Mouse (Mus musculus) left cerebral cortex, adult 18-20 months (tissue): ENCODE measurements at regions not wholly inside any gene's neighbourhood (a gene's known extent, or its start where the extent isn't known, plus 50 kb on each side); places are given as distances from the start of the nearest gene placed in this dataset.

ENCODE experiments used
- DNase-seq, 2 experiments: peaks; one replicate each; pipeline ENCODE4 v3.0.0; 2021 to 2022; ENCODE audit warnings: low spot score in 2 of 2, mixed read lengths in 1 of 2

DNA sequence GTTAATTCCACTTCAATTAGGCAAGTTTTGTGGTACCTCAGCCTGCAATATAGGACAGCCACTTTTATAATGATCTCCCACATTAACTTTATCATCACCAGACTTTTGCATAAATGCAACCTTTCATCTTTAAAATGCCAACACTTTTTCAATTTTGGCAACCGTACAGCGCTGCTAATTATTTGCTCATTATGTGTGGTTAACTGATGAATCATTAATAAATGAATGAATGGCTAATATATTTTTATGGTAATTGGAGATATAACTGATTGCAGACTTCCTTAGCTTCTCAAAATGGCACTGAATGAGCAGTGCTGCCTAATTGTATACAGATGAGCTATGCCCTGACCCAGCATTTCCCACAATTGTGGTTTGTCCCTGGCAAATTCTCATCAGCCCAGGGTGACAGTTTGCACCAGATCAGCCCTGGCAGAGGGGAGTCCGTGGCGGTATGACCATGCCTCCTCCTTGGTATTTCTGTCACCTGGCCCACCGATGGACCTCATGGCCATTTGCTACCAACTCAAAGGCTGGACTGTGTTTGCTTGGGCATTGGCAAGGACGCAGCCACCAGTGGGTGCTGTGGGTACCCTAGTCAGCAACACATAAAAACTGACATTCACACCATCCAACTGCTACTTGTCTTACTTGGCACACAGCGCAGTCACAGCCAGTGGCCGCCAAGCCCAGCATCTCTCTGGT is 173.7 kb upstream of the Lmo4 start:
- DNase-seq: no peak

DNA sequence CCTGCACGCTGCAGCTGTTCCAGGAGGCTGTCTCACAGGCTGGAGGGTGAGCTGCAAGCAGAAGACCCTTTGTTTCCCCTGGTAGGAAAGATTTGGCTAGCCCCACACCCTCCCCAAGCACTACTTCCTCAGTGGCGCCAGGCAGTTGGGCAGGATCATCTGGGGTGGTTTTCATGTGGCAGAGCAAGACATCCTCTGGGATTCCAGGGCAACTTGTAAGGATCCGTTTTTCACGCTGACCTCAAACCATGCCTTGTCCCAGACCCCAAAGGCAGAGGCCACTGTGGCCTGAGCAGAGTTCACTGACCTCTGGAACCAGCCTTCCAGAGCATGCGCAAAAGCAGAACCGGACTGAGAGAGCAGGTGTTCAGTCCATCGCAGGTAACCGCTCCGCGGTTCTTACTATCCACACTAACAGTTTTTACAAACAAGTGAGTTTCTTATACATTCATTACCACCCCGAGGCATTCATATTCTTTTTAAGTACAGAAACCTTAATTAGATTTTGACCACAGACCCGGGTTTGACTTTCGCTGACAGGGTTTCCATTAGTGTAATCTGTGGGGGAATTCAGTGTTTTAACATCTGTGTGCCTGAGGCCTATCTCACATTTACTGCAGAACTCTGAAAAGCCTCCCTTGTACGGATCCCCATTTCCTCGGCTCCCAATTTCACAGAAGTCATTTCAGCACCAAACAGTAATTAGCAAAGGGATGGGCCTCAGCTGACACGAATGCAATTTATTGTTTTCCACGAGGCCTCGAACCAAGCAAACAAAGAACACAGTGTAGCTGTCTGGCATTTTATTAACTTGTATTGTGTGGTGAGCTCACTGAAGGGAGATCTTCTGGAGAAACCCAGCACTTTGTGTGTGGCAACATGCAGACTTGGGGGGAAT is 172.9 kb upstream of the Lmo4 start:
- DNase-seq: no peak

DNA sequence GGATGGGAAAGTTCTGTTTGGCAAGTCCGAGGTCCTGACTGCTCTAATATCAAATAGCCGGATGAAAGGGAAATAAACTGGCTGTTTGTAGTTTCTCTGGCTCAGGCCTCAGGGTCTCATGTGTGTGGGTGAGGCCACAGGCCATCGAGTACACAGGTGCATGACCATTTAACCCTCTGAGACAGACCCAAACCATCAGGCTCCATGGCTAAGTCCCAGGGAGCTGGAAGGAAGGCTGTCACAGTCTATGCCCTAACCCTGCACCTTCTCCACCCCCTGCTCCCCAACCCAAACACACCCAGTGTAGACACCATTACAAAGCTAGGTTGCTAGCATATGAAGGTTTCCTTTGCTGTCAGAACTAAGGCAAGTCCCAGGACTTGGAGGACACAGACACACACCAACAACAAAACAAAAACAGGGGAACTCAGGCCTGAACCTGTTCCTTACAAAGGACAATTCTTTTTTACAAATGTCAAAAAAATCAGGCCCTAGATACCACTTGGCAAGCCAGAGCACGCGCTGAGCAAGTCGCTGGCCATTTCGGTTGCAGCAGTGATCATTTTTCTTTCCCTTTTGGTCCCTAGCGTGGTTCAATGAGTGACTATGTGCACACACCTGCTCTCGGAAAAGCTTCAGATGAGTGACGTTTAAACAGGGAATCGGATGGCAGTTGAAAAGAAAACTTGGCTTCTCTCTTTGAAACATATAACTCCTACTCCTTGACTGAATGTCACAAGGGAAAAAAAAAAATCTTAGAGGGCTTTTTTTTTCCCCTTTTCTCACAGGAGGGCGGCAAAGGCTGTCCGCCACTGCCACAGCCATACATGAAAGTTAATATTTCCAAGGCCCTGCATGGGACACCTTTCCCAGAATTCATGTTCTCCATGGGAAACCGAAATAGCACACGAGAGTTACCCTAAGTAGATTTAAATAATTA is 171.7 kb upstream of the Lmo4 start:
- no peak for DNase-seq

DNA sequence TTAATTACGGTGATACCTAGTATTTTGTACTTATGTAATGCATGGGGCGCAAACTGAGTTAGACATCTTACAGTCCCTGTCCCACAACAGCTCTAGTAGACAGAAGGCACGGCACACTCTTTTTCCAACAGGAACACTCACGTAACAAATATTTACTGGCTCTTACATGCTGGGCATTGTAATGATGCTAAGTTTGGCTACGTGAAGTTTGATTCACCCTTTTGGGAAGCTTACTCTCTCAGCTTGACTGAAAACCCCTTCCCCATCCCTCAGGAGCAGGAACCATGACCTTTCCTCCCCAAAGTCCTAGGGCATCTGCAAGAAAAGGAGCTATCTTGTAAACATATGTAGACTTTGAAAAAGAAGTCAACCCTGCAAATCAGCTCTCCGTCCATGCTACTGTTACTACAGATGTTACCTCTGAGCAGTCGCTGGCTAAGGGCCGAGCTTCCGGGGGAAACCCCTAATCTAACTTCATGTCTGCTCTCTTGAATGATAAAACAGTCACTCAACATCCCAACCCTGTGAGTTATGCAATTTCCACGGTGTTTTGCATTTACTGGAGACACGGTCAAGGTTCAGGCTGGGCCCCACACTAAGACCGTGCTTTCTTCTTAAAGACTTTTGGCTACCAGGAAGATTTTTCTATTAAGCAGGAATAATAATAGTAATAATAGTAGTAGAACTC is 170.8 kb upstream of the Lmo4 start:
- no peak for DNase-seq

DNA sequence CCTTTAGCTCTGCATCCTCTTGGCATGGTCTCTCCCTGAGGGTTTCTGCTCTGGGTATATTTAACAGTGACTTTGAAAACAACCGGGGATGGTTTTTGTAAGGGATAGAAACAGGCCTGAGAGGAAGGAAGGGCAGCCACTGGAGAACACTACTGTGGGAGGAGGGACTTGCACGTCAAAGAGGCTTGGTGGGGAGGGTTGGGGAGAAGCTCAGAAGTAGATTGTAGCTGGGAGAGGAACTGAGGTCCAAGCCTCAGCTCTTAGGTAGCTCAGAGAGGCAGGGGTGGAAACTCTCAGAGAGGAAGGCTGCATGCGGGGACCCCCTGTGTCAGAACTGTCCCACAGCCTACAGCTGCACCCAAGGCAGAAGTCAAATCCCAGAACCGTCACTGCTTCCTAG is 163.3 kb upstream of the Lmo4 start:
- DNase-seq: no peak

DNA sequence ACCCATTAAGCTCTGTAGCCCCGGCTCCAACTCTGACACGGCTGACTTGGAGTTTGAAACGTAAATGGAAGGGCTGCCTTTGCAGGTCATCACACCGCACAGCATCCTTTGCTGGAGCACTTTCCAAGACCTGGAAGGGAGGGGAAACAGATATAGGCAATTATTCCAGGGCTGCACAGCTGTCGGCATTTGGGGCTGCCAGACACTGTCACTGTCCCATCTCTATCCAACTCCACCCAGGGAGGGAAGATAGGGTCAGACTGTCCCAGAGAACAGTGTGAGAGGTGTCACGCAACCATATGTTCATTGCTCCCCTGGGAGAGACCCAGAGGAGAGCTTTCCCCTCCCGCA is 162.7 kb upstream of the Lmo4 start:
- no peak for DNase-seq

DNA sequence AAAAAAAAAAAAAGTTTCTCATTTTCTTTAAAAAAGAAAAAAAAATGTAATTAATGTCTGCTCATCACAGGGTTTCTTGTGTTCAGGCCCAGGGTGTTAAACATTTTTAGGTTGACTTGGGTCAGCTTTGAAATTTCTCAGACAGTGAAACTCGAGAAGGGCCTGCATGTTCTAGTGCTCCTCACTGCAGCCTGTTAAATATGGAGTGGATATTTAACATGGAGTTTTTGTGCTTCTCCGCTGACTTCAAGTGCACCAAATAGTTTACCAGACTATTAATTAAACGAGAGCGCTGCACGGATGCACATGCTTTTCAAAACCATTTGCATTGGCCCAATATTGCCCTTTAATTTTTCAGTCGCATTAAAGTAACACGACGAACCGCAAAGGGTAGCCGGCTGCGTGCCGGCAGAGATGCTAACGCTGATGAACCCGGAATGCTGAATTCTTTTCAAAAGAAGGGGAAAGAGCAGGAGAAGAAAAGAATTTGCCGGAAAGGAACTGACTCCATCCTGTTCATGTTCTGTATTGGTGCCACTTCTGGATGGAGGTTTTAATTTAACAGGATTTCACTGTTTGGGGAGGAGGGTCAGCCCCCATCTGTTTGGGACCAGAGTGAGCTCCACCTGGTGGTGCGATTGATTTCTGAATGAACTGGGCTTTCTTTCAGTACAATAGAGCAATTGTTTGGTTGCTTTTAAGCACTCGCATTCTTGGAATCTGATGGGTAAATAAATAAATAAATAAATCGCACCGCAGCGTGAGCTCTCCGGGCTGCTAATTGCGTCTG is 162.2 kb upstream of the Lmo4 start:
- peak; percentile 45 to 50 for DNase-seq

DNA sequence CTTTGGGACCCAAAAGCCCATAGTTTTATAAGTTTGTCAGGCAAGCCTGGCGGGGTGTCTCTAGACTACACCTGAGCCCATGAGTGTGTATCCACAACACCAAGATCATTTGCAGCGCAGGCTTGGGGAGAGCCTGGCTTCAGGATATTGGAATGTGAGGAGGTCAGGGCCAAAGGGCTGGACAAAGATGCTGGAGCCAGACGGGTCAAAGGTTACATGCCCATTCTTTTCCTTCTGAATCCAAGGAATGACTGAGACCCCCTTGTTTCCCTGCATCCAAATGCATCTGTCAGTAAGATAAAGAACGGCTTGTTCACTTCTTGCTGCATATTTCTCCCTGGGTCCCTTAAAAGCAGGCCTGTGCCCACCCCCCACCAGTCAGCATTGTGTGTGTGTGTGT is 160.9 kb upstream of the Lmo4 start:
- DNase-seq: no peak

DNA sequence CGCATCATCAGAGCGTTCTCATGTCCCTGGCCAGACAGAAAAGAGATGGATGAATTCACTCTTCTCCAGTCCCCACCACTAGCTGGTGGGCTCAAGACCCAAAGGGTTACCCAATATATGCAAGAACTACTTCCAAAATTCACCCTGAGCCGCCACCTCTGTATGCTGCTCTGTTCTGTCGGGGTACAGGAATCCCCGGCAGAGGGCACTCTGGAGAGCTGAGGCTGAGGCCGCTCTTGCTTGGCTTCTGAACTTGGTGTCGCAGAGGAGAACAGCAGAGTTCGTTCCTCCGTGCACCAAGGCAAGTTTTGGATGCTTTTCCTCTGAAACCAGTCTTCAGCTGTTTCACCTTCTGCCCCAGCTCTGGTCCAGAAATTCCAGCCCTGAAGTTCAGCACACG is 157.5 kb upstream of the Lmo4 start:
- DNase-seq: peak; percentile 20 to 48

DNA sequence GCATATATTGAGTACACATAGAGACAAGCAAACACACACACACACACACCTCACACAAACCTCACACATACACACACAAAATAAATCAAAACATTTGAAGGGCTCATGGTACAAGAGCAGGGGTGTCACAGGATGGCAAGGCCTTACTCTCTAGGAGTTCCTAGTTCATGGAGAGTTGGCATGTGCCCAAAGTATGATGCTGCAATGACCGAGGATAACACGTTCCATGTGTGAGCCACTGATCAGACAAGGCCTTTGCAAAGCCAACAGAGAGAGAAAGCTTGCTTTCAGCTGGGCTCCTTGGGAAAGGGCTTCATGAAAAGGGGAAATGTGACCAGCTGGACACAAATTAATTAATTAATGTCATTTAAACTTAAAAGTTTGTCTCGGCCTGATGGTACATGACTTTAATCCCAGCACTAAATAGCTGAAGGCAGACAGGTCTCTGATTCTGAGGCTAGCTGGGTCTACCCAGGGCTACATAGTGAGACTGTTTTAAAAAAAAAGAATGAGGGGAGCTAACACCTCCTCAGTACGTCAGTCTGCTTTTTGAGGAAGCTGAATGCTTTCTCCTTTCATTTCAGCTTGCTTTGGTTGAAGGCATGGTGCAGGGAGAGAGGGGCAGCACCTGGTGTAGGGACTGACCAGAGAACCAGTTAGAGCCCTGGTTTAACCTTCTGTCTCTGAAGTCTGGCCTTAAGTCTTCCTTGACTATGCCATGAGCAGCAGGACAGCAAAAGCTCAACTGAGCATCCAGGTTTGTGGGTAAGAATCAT is 156.4 kb upstream of the Lmo4 start:
- no peak for DNase-seq

DNA sequence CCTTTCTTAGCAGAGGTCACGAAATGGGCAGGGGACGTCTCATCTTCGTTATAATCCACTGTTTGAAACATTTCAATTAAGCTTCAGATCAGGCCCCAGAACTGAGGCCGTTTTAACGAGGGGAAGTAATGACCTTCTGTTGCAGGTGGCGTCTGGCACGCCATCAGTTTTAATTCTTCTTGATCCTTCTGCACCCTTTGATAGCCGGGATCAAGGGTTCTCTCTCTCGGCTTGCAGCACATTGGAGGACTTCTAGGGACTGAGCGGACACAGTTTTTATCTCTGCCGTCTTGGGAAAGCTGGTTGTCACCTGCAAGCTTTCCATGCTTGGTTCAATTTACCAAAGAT is 151.9 kb upstream of the Lmo4 start:
- DNase-seq: no peak

DNA sequence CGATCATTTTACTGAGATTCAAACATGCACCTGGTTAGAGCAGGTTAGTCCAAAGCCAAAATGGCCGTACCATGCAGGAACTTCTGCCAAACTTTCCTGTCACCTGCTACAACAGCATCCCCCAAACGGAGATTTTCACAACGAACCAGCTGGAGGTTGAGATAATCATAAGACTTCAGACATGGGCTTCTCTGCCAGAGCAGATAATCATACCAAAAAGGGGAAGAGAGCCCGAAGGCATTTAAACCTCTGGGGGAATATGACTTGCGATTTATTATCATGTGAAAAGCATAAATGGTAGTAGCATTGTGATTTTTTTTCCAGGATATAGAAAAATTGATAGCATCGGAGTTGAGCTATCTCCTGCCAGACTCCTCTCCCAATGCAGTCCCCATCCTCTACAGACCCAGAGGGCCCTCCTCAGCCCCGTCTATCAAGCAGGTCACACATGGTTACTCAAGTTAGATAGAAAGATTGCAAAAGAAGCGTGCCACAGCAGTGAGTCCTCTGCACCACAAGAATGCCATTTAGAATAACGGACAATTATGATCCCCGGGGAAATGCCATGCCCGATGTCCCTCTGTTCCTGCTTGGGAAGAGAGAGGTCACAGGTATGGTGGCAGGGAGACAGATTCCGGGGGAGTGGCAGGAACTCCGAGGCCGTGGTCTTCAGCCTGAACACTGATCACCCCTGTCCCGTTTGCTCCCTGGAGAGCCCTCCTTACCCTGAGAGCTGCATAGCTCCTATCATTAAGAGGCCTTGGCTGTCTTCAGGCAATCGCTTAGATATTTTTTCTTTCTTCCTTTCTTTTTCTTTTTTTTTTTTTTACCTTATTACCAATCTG is 151.3 kb upstream of the Lmo4 start:
- DNase-seq: no peak

DNA sequence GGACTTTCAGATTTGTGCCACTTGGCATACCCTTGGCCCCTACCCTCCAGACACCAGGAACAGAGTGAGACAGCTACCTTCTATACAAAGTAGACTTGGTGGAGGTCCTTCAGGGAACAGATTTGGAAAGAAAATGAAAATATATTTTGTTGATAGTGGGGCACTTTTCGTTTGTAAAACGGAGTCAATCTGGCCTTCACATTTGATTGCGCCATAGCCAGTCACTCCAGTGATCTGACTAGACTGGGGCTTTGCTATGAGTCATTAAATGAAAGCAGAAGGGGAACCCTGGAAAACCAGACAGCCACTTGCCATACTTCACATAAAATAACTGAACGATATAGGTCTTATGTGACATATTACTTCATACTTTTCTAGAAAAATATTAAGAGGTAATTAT is 147.5 kb upstream of the Lmo4 start:
- DNase-seq: no peak

DNA sequence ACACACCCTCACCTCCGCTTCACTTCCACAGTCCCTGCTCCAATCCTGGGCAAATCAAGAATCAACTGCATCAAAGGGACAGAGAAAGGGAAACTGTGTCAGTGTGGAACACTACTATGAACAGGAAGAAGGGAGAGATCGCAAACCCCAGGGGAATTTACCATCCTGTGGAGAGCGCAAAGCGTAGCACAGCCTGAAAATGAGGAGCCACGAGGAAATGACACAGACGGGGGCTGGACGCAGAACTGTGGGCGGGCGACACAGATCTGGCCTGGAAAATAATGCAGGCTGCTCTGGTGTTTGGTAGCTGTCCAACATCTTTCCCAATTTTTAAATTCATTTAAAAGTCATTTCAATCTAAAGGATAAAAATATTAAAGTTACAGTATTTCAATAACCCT is 143.4 kb upstream of the Lmo4 start:
- DNase-seq: peak in 1 of 2 experiments; percentile 43

DNA sequence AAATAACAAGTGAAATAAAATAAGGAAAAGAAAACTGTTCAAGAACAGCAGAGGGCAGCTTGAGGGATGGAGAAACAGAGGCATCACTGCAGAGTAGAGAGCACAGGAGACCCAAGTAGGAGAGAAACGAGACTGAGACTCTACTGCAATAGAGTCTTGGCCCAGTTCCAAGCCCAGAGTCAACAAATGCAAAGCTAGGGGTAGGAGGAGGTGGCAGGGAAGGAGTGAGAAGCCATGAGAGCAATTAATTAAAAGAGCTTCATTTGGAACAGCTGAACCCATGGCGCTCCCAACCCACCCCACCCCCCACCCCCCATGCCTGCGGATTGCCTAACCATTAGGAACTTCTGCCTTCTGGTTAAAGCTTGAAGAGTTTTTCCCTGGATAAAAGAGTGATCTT is 130.2 kb upstream of the Lmo4 start:
- no peak for DNase-seq

DNA sequence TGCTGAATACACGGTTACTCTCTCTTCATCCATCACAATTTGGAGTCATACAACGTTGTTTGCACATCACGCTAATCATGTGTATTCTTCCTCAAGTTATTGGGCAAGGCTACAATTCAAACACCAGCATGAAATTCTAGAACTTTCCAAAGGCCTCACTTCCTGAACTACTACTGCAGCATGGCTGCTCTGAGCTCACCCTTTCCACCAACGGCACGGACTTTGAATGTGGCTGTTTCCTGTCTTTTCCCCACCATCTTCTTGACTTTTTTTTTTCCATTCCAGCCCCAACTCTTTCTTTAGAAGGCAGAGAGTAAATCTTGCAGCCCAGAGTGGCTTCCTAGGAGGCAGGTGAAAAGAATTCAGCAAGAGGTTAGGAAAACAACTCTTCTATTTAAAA is 129.2 kb upstream of the Lmo4 start:
- DNase-seq: no peak

DNA sequence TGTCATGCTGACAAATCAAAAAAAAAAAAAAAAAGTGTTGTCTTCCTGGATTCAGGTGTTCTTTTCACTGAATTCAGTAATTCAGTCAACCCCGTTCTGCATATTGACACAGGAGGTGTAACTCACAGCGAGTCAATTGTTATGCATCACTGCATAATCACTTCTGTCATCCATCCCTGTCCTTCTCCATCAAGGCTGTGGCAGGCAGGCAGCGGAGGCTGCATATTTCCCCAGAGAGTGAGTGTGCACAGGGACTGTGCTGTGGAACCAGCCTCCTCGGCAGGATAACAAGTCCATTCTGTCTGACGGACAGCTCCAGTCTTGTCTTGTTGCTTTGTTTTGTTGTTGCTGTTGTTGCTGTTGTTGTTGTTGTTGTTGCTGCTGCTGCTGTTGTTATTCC is 127.3 kb upstream of the Lmo4 start:
- DNase-seq: no peak

DNA sequence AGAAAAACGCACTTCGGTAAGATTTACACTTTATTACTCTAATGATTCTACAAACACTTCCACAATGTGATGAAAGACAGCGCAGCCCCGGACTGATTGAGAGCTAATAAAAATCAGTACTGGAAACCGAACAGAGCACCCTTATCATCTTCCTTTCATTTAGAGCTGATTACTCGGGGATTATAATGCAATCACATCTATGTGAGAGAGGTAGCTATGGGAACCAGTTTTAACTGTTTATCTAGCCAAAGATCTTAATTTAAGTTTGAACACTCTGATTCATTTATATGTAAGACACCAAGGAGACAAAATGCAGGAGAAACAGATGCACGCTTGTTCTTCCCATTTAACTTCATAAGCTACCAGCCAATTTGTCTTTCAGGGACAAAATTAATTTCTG is 124.1 kb upstream of the Lmo4 start:
- no peak for DNase-seq
